Mouse (Mus musculus) heart, adult 18-20 months (tissue): ENCODE measurements at regions not wholly inside any gene's neighbourhood (a gene's known extent, or its start where the extent isn't known, plus 50 kb on each side); places are given as distances from the start of the nearest gene placed in this dataset.

ENCODE experiments used
- DNase-seq, 2 experiments: peaks; one replicate each; pipeline ENCODE4 v3.0.0; 2021 to 2022; ENCODE audit warnings: mixed read lengths in 1 of 2

GRCm38 (mm10) chr13:47764802-47765597, 496.0 kb upstream of the Id4 start:
- DNase-seq = no peak

DNA sequence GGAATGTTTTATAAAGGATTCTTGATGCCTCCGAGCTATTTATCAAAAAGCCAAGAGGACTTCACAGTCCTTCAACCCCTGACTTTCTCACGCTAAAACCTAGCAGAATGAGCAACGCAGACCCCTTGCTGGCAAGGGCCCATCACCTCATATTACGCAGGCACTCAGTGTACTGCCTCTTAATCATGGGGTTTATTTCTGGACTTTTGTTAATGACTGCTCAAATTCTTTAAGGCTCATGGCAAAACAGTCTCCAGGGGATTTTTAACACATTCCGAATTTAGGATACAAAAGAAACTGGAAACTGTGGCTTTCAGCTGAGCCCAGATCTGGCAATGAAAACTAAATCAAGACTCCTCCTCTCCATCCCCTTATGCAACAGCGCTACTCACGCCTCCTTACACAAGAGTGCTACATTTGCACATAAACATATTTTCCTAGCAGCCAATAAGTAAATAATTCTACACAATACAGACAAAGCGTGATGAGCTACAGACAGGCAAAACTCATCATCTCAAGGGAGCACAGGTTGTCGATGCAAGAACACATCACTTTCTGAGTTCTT, 492.0 kb upstream of the Id4 start:
- no peak for DNase-seq

DNA sequence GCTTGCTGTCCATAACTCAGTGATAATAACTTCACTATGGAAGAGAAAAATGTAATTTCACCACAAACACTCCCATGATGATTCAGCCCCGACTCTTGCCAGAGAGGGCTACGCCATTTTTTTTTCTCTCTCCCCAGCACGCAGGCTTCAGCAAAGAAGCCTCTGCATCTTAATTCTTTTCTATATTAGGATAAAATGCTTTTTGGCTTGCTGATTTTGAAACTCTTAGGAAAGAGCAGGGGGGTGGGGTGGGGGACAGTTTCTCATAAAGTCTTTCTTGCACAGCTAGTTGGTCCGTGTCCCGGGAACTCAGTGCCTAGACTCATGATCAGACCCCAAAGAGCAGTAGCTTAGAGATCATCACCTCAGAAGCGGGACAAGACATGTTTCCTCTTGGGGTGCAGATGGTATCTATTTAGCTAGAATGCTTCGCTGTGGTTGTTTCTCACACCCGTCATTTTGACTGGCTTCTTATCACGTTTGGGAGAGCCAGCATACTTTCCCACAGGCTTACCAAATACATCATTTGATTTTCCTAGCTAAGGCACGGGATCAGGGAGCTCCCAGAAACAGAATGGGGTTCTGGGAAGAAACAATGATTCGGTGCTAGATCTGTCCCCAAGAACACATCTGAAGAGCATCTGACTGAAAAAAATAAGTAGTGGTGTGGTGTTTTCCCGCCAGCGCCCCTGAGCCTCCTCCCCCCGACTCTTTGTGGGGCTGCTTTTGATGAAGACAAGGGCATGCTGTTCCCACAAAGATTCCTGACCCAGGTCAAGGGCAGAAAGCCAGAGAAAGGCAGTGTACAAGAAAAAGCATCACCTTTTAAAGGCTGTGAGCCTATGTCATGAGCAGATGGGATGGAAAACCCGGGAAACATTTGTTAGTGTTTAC, 483.6 kb upstream of the Id4 start:
- DNase-seq = peak; percentile 19 to 34

- DNase-seq = no peak
These were observed 482.6 kb upstream of the Id4 start for GRCm38 (mm10) chr13:47778218-47779009.

GRCm38 (mm10) chr13:47784406-47784805, 476.6 kb upstream of the Id4 start:
- DNase-seq = no peak

DNA sequence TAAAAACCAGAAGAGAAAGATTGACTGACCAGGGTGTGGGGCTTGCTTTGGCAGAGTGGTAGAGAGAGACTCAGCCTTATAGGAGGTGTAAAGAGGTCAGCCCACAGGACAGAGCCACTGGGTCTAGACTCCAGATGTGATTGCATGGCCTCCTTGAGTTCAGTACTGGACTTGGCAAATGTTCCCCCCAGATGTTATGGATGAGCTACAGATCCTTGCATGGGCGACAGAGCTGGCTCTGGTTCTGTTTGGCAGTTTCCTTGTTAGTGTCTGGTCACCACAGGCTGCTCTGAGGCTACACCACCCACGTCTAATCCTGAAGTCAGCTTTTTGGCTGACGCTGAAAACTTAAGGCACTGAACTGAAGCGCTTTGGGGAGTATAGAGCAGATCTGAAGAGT, 463.2 kb upstream of the Id4 start:
- peak; percentile 30 to 42 for DNase-seq

DNA sequence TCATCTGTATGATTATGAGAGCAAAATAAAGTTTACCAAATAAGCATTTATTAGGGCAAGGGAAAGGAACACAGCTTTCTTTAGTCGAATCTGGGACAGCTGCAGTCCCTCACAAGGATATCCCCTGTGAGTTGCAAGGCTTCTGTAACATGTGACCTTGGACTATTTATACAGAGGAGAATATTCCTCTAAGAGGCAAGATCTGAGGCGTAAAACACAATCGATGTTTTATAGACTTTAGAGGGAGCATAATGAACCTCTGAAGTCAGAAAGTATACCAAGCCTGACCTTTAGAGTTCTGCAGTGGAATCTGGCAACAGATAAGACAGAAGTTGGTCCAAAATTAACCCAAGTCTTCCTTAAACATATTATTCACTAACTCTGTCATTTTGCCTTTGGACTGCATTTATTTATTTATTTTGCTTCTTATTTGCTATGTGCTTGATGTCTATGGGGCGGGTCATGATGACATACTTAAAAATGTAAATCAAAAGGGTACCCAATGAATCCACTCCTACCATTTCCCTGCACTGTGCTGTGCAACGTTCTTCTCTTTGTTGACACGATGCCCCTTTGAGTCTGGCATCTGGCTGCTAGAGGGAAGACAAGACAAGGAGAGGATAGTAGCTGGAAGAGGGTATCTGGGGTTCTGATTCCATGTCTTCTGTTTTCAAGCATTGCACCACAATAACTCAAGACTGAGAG, 449.2 kb upstream of the Id4 start:
- peak; percentile 4 to 15 for DNase-seq

DNA sequence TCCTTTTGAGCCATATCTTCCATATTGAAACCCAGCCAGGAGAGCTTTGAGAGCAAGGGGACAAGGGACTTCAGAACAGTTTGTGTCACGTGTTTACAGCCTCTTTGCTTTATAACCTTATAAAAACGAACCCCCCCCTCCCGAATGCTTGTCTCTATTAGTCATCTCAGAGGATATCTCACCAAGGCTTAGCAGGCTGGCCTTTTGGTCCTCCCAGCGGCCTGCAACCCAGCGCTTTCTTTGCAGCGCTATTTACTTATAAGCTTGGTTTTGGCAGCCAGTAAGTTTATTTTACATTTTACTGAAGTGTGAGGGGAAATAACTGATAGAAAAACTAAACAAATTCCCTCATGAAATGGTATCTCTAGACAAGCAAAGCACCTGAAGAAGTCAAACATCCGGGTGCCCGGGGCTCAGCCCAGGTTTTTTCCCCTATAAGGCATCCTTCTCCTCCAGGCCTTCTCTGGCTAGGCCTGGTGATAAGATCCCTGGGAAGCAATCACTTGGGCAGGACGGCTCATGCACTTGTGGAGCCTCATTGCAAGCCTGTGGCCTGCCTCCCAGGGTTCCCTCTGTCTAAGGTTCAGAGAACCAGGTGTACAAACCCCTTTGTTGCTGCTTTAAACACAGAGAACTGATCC, 442.0 kb upstream of the Id4 start:
- DNase-seq = no peak

- peak; percentile 2 to 50 for DNase-seq
These were observed 424.5 kb upstream of the Id4 start for GRCm38 (mm10) chr13:47836491-47836890.

- DNase-seq = no peak
These were observed 418.6 kb upstream of the Id4 start for GRCm38 (mm10) chr13:47842418-47842817.

DNA sequence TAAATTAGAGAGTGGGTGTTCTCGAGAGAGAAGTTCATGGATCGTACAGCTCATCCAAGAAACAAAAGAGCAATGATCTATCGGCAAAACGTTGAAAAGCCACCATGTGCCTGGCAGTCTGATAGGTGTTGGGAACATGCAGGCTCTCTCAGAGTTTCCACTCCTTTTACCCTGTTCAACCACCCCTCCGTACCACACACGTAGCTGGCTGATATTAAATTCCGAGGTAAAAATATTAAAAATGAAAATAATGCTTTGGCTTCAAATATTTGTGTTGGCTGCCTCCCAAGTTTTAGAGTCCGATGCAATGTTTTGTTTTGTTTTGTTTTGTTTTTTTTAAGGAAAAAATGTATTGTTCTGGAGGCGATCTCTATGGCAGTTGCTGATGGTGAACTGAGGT, 418.0 kb upstream of the Id4 start:
- DNase-seq = no peak

GRCm38 (mm10) chr13:47843541-47844267, 417.3 kb upstream of the Id4 start:
- DNase-seq = no peak

DNA sequence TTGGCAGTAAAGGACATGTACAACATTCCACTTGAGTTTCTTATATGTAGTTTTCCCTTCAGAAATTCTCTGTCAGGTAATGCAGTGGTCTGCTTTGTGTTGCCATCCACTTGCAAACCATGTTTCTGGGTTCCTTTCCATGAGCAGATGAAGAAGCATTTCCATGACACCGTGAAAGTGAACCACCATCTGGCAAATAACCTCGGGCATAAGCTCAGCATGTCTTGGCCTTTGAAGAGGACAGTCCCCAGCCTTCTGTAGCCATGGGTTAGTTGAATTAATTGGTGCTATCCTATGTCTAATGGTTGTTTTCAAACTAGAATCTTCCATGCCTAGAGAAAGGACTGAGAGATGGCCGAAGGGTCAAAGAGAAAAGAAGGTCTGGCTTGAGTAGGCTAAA, 414.3 kb upstream of the Id4 start:
- no peak for DNase-seq

DNA sequence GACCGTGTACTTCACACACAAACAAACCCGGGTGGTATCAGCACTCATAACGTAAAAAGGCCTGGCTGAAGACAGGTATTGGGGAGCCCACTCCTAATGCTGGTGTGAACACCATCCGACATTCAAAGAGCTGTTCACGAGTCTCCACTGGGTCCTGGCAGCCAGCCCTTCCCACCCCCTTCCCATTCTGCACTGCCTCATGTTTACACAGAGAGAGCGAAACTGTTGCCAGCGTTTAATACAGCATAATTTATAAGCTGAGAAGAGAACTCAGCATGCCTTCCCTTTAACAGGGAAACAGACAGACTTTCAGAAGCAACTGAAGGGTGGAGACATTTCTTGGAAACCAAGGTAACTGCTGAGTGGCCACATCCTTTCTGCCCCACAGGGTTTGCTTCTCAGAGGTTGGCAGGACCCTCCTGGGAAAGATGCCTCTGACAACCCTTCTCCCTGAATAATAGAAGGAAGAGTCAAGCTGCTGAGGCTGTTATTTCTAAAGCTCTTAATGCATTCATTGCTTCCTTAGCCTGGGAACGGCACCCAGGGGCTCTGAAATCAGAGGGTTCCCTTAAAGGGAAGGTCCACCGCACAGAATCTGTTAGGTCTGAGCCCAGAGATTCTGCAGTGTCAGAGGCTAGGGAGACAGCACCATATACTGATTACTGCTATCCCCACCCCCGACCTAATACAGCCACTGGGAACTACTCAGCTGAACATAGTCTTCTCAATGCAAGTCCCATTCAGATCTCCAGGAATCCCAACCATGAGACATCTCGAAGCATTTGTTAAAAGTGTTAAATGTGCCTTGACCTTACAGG, 412.4 kb upstream of the Id4 start:
- no peak for DNase-seq

DNA sequence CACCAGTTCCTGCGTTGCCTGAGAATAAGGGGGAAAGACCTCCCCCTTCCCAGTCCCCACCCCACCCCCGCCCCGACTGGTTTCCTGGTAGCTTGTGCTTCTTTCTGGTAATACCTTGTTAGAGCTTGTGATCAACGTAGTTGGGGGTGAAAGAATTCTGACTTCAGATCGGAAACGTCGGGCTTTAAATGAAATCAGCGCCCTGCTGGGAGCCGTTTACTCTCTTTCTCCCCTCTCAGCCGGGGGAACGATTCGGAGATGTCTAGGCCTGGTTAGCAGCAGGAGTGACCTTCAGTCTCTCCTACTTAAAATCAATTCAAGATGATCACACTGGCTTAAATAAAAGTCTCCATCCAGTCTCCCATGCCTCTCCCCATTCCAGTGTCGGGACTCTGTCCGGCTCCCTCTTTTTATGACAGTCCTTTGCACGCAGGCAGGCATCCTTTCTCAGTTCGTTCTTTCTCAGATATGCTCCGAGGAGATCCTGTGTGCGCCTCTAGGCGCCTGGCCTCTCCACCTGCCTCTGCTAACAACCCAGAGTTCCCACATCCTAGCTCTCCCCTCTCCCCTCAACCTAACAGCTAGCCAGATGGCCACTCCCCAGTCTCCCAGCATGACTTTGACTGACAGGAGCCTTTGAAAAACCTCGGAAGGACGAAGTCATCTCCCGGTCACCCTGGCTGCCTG, 405.5 kb upstream of the Id4 start:
- no peak for DNase-seq

DNA sequence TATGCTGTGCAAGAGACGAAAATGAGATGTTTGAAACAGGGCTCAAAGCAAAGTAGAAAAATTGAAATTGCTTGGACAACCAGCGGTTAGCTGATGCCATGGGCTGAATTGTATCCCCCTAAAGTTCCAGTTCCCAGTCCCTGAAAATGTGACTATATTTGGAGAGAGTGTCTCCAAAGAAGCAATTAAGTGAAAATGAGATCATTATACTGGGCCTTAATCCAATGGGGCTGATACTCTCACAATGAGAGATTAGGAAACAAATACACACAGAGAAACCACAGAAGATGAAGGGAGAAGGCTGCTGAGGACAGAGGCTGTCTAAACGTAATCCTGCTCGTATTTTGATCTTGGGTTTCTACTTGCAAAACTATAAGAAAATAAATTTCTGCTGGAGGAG, 402.1 kb upstream of the Id4 start:
- DNase-seq = peak in 1 of 2 experiments; percentile 8

- DNase-seq = no peak
These were observed 400.7 kb upstream of the Id4 start for GRCm38 (mm10) chr13:47860316-47860715.

DNA sequence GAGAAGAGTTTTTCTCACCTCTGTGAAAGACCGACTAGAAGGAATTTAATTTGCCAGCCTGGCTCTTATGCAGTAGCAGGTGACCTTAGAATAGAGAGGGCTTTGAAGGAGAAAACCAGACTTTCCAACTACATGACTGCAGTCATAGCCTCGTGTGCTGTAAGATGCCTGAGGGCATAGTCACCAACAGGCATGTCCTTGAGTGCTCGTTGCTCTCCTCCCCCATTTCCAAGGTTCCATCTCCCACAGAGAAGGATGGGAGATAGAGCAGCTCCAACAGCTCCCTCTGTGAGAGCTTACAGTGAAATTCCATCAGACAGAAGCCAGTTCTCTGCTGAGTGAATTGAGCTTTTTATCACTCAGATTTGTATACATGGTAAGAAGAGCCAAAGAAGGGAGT, 398.1 kb upstream of the Id4 start:
- DNase-seq = no peak

- DNase-seq = no peak
These were observed 392.4 kb upstream of the Id4 start for GRCm38 (mm10) chr13:47868656-47869055.
